Comparison of ENCODE assay signal across 16 mouse cellular contexts in the genomic region with DNA sequence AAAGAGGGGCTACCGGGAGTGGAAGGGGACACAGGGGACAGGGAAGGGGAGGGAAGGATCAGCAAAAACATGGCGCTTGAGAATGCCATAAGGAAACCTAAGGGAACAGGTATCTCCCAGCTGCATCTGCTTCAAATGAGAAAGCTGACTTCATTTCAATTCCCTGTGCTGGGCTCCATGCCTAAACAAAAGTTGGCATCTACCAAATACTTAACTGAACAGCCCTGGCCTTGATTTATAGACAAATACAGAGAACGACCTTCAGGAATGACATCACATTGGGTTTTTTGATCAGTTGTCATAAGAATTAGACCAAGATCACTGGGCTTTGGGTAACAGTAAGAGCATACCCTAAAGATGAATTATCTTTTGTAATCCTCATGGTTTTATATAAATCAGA.
"Had no signal": no experiment of that assay in that cellular context is flagged by ENCODE, and none has a peak within 500 bp of the region (broad histone marks: within the 10 kb centered on the region; RNA-seq: fewer than 3 reads in every experiment).

No protein-coding gene starts in this region.

- H3K27me3 ChIP-seq: kidney, embryonic 15.5 days; liver, embryonic 13.5 days; midbrain, embryonic 12.5 days; midbrain, embryonic 15.5 days; neural tube, embryonic 13.5 days had no signal

- ATAC-seq: midbrain, embryonic 15.5 days had no signal

- H3K9me3 ChIP-seq: kidney, embryonic 15.5 days; liver, embryonic 13.5 days; midbrain, embryonic 12.5 days; midbrain, embryonic 15.5 days; neural tube, embryonic 13.5 days had no signal

- H3K4me1 ChIP-seq: kidney, embryonic 15.5 days; liver, embryonic 13.5 days; midbrain, embryonic 12.5 days; midbrain, embryonic 15.5 days; neural tube, embryonic 13.5 days had no signal

- H3K36me3 ChIP-seq: liver, embryonic 13.5 days; midbrain, embryonic 12.5 days; midbrain, embryonic 15.5 days; neural tube, embryonic 13.5 days had no signal

- H3K4me3 ChIP-seq: kidney, embryonic 15.5 days; left cerebral cortex, adult 2 months; liver, embryonic 13.5 days; midbrain, embryonic 12.5 days; midbrain, embryonic 15.5 days; myocyte; neural tube, embryonic 13.5 days had no signal

- H3K4me2 ChIP-seq: kidney, embryonic 15.5 days; liver, embryonic 13.5 days; midbrain, embryonic 12.5 days; midbrain, embryonic 15.5 days; neural tube, embryonic 13.5 days had no signal

- H3K9ac ChIP-seq: kidney, embryonic 15.5 days; liver, embryonic 13.5 days; midbrain, embryonic 12.5 days; midbrain, embryonic 15.5 days; neural tube, embryonic 13.5 days had no signal

- H3K27ac ChIP-seq: kidney, embryonic 15.5 days; left cerebral cortex, adult 2 months; liver, embryonic 13.5 days; midbrain, embryonic 12.5 days; midbrain, embryonic 15.5 days; neural tube, embryonic 13.5 days had no signal

- DNase-seq: kidney, postnatal 10 days; kidney, postnatal 36 days; layer of hippocampus, postnatal 36 days; liver, embryonic 13.5 days; lung, adult 2 months; lung, postnatal 14 days; lung, postnatal 4 days; right cerebral cortex, postnatal 25 days; thymus, adult 18-20 months; thymus, postnatal 36 days had no signal
